Mouse (Mus musculus) ES-E14 (cell line): ENCODE measurements around the gene Myl3.

Experiments
- CHD2 ChIP-seq: IDR thresholded peaks from 2 replicates; pipeline ENCODE4 v1.6.1; 2014; ENCODE audit warnings: mild to moderate bottlenecking, low read depth, low read length, inconsistent platforms
- HCFC1 ChIP-seq: IDR thresholded peaks from 2 replicates; pipeline ENCODE4 v1.6.1; 2012; ENCODE audit warnings: low read length, inconsistent platforms, borderline replicate concordance; ENCODE audit not compliant: insufficient read depth
- MAFK ChIP-seq: IDR thresholded peaks from 2 replicates; pipeline ENCODE4 v1.6.1; 2014; ENCODE audit warnings: mild to moderate bottlenecking, low read depth, low read length, inconsistent platforms; ENCODE audit not compliant: insufficient read depth
- ZC3H11A ChIP-seq: IDR thresholded peaks from 2 replicates; pipeline ENCODE4 v1.6.1; 2012; ENCODE audit warnings: low read depth, mild to moderate bottlenecking, inconsistent platforms, low read length, borderline replicate concordance
- ZNF384 ChIP-seq: IDR thresholded peaks from 2 replicates; pipeline ENCODE4 v1.6.1; 2012; ENCODE audit warnings: low read depth, low read length, inconsistent platforms

DNA sequence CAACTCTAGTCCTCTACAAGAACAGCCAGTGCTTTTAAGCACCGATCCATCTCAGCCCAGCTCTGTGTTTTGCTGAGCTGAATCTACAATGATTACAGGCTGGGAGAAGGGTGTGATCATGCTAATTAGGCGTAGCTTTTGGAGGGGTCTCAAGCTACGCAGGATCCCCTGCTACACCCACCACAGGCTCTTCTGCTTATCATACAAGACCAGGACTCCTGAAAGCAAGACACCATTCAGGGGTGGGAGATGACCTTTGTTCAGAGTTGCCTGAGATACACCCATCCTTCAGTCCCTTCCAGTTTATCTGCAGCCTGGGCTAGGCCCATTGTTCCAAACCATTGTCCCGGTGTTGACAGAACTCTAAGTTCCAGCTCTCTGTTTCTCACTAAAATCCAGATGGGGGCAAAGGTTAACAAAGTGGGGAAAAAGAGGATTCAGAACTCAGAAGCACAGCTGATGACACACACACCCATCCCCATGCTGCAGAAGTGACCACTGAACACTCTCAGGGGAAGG, 11.3 kb downstream of the Myl3 start:
- no peak for TF ChIP-seq ZNF384
- no peak for TF ChIP-seq ZC3H11A
- no peak for TF ChIP-seq CHD2
- no peak for TF ChIP-seq HCFC1
- TF ChIP-seq MAFK: no peak
